In the genomic region with DNA sequence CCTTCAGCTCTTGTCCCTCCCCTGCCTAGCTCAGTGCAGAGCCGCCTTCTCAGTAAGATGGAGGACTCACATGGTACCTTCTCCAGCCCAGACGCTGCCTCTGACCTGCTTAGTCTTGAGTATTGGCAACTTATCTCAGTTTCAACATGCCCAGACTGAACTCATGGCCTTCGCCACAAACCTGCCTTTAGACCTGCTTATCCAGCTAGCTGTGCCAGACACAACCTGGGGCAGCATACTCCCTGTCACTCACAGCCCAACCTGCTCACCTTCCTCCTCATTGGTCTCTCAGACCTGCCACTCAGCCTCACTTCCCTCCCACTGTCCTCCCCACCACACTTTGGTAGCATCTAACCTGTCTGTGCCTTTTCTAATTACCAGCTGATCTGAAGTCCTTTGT, we compare ENCODE assay signal across 27 mouse cellular contexts. TPM values are rescaled to one million over a fixed set of nuclear protein-coding genes. Genes with fewer than 3 reads are reported as not detected.
"Had no signal": no experiment of that assay in that cellular context is flagged by ENCODE, and none has a peak within 500 bp of the region (broad histone marks: within the 10 kb centered on the region; RNA-seq: fewer than 3 reads in every experiment).

No protein-coding gene starts in this region.

- H3K36me3 ChIP-seq: heart, embryonic 13.5 days; heart, embryonic 15.5 days; hindbrain, embryonic 13.5 days; hindbrain, embryonic 15.5 days; kidney, embryonic 15.5 days had no signal

- H3K27ac ChIP-seq: gastrocnemius, adult 2 months; heart, adult 2 months; heart, embryonic 13.5 days; heart, embryonic 15.5 days; hindbrain, embryonic 13.5 days; hindbrain, embryonic 15.5 days; hindbrain, postnatal 0 days; kidney, embryonic 15.5 days; kidney, postnatal 0 days; limb, embryonic 13.5 days; limb, embryonic 15.5 days had no signal

- H3K9ac ChIP-seq: heart, embryonic 13.5 days; heart, embryonic 15.5 days; hindbrain, embryonic 13.5 days; hindbrain, embryonic 15.5 days; kidney, embryonic 15.5 days; limb, embryonic 13.5 days; limb, embryonic 15.5 days had no signal

- ATAC-seq: hindbrain, postnatal 0 days; intestine, embryonic 16.5 days had no signal

- DNase-seq: gastrocnemius, adult 2 months; gastrocnemius, postnatal 10 days; gastrocnemius, postnatal 25 days; heart, adult 11 months; heart, adult 2 months; heart, postnatal 14 days; heart, postnatal 36 days; kidney, adult 11 months; kidney, adult 2 months; kidney, adult 9 months; kidney, postnatal 14 days; kidney, postnatal 36 days; layer of hippocampus, adult 9-11 months; layer of hippocampus, postnatal 36 days; left cerebral cortex, postnatal 4 days had no signal

- H3K4me2 ChIP-seq: heart, embryonic 11.5 days; heart, embryonic 13.5 days; heart, embryonic 15.5 days; hindbrain, embryonic 13.5 days; hindbrain, embryonic 15.5 days; kidney, embryonic 15.5 days; limb, embryonic 13.5 days; limb, embryonic 15.5 days had no signal

- H3K4me1 ChIP-seq: heart, embryonic 13.5 days; heart, embryonic 15.5 days; hindbrain, embryonic 15.5 days; kidney, embryonic 15.5 days had no signal

- H3K27me3 ChIP-seq: heart, embryonic 13.5 days; heart, embryonic 15.5 days; hindbrain, embryonic 13.5 days; hindbrain, embryonic 15.5 days; kidney, embryonic 15.5 days; limb, embryonic 13.5 days; limb, embryonic 15.5 days had no signal

- H3K4me3 ChIP-seq: gastrocnemius, adult 2 months; heart, adult 2 months; heart, embryonic 13.5 days; heart, embryonic 15.5 days; hindbrain, embryonic 13.5 days; hindbrain, embryonic 15.5 days; kidney, embryonic 15.5 days; limb, embryonic 13.5 days; limb, embryonic 15.5 days had no signal

- H3K9me3 ChIP-seq: heart, embryonic 13.5 days; heart, embryonic 15.5 days; hindbrain, embryonic 13.5 days; hindbrain, embryonic 15.5 days; kidney, embryonic 15.5 days; limb, embryonic 13.5 days; limb, embryonic 15.5 days had no signal

RNA-seq across cellular contexts. Expression of a gene that starts 32.8 kb away (rescaled TPM):
- polyA plus RNA-seq: liver, adult 2 months had no signal
